Mouse (Mus musculus) cortical plate, adult 2 months (tissue): ENCODE data around the gene 2210016L21Rik. TPM values are rescaled to one million over a fixed set of nuclear protein-coding genes. Genes with fewer than 3 reads are reported as not detected.
A peak's percentile ranks its signal among the peaks of the same experiment; 100 is the strongest.
"Not testable (repeated sequence)": the region's sequence is repeated elsewhere in the genome, so short reads cannot be mapped to it uniquely, and the experiment has no call there.

Source experiments
- H3K27ac ChIP-seq: fragments of 200-500 bp; 2 replicates; pipeline ENCODE4 v1.5.1; 2012; ENCODE audit warnings: low read length, control low read depth, inconsistent platforms; ENCODE audit not compliant: insufficient read depth
- H3K4me1 ChIP-seq: fragments of 200-500 bp; 2 replicates; pipeline ENCODE4 v1.6.1; 2011; ENCODE audit warnings: low read length; ENCODE audit not compliant: control insufficient read depth, insufficient read depth
- H3K4me3 ChIP-seq: fragments of 200-500 bp; 2 replicates; pipeline ENCODE4 v1.5.1; 2011; ENCODE audit warnings: mild to moderate bottlenecking, low read length, control low read depth; ENCODE audit not compliant: insufficient read depth
- CTCF ChIP-seq: fragments of 200-500 bp; IDR thresholded peaks from 2 replicates; pipeline ENCODE4 v1.5.1; 2011; ENCODE audit warnings: mild to moderate bottlenecking, control low read depth, low read length; ENCODE audit not compliant: insufficient read depth; ENCODE audit errors: extremely low read depth
- POLR2A ChIP-seq: fragments of 200-500 bp; IDR thresholded peaks from 2 replicates; pipeline ENCODE4 v1.6.1; 2011; ENCODE audit warnings: mild to moderate bottlenecking, low read length, control low read depth; ENCODE audit not compliant: insufficient read depth; ENCODE audit errors: extremely low read depth
- polyA plus RNA-seq: library from polyadenylated mRNA; depleted of rRNA; stranded (reverse); fragments of >200 nt; gene quantifications from 2 replicates; pipeline ENCODE4 v1.2.3, GENCODE M21; 2012

2210016L21Rik gene
- polyA plus RNA-seq, 1 experiment, result 129 TPM

GRCm38 (mm10) chr5:114941138-114941537 is 820 bp upstream of the 2210016L21Rik start:
- H3K4me3 ChIP-seq, H3K27ac ChIP-seq, H3K4me1 ChIP-seq: not testable (repeated sequence)
- 0 out of 2 replicates have a peak, but pooled peaks have one; percentile 9 for TF ChIP-seq CTCF

- Histone ChIP-seq H3K4me1 (no peaks in the 10 kb centered on the region; the same call in 1 of the 2 replicates), H3K4me3 (peak overlapping the region; percentile 90), H3K27ac (no peak overlapping the region)
- TF ChIP-seq POLR2A (no peak), CTCF (no peak)
Measured at GRCm38 (mm10) chr5:114942766-114943130, 790 bp downstream of the 2210016L21Rik start.

GRCm38 (mm10) chr5:114945072-114945471 is 3.1 kb downstream of the 2210016L21Rik start:
- Histone ChIP-seq H3K4me1 (no peaks in the 10 kb centered on the region; the same call in 1 of the 2 replicates), H3K4me3 (no peak overlapping the region), H3K27ac (no peak overlapping the region)
- TF ChIP-seq CTCF, result no peak
- TF ChIP-seq POLR2A, result no peak

GRCm38 (mm10) chr5:114948891-114949290 is 6.9 kb downstream of the 2210016L21Rik start:
- H3K4me3 ChIP-seq, result no peak overlapping the region
- H3K27ac ChIP-seq, result no peak overlapping the region
- TF ChIP-seq CTCF (no peak), POLR2A (no peak)
- H3K4me1 ChIP-seq, result no peaks in the 10 kb centered on the region

- H3K4me1 ChIP-seq, result no peaks in the 10 kb centered on the region
- no peak overlapping the region for H3K27ac ChIP-seq
- H3K4me3 ChIP-seq, result no peak overlapping the region
- TF ChIP-seq CTCF (no peak), POLR2A (no peak)
Measured at GRCm38 (mm10) chr5:114949316-114949715, 7.4 kb downstream of the 2210016L21Rik start.

GRCm38 (mm10) chr5:114949812-114950211 is 7.9 kb downstream of the 2210016L21Rik start:
- Histone ChIP-seq H3K27ac (no peak overlapping the region), H3K4me1 (no peaks in the 10 kb centered on the region), H3K4me3 (no peak overlapping the region)
- no peak for TF ChIP-seq POLR2A
- no peak for TF ChIP-seq CTCF

- Histone ChIP-seq H3K4me3 (no peak overlapping the region), H3K27ac (no peak overlapping the region), H3K4me1 (no peaks in the 10 kb centered on the region)
- TF ChIP-seq CTCF (no peak), POLR2A (no peak)
Measured at GRCm38 (mm10) chr5:114950669-114951068, 8.7 kb downstream of the 2210016L21Rik start.

GRCm38 (mm10) chr5:114951279-114951880 is 9.4 kb downstream of the 2210016L21Rik start:
- TF ChIP-seq CTCF, result no peak
- Histone ChIP-seq H3K27ac (no peak overlapping the region), H3K4me3 (no peak overlapping the region), H3K4me1 (no peaks in the 10 kb centered on the region)

- H3K4me1 ChIP-seq, result no peaks in the 10 kb centered on the region
Measured at GRCm38 (mm10) chr5:114953326-114953725, 11.4 kb downstream of the 2210016L21Rik start.

GRCm38 (mm10) chr5:114958069-114958468 is 16.1 kb downstream of the 2210016L21Rik start:
- Histone ChIP-seq H3K4me3 (no peak overlapping the region), H3K4me1 (no peaks in the 10 kb centered on the region), H3K27ac (no peak overlapping the region)
- TF ChIP-seq CTCF, result no peak

More at GRCm38 (mm10) chr5:114953326-114953725, 11.4 kb downstream of the 2210016L21Rik start:
- Histone ChIP-seq H3K4me3 (no peak overlapping the region), H3K27ac (no peak overlapping the region)
- TF ChIP-seq CTCF, result no peak
- no peak for TF ChIP-seq POLR2A
